Mouse (Mus musculus) stomach, postnatal 0 days (tissue): ENCODE results near the gene N4bp3. TPM values are rescaled to one million over a fixed set of nuclear protein-coding genes. Genes with fewer than 3 reads are reported as not detected.

Experiments
- ATAC-seq: fragments of 200-750 bp; cut with Nextera tagmentation; 2 replicates; pipeline ENCODE4 v1.8.0; 2017; ENCODE audit not compliant: low FRiP score, low TSS enrichment
- DNase-seq: peaks from one replicate; pipeline ENCODE4 v3.0.0-alpha.2; 2016; ENCODE audit warnings: low spot score
- H3K27ac ChIP-seq: fragments of 300-500 bp; sonication (generic); replicated peaks from 2 replicates; pipeline ENCODE4 v1.5.1; 2014; ENCODE audit warnings: mild to moderate bottlenecking, control low read depth
- H3K27me3 ChIP-seq: fragments of 300-500 bp; sonication (generic); 2 replicates; pipeline ENCODE4 v1.6.1; 2014; ENCODE audit warnings: low read length; ENCODE audit not compliant: control insufficient read depth, insufficient read depth
- H3K36me3 ChIP-seq: fragments of 300-500 bp; sonication (generic); 2 replicates; pipeline ENCODE4 v1.6.1; 2014; ENCODE audit warnings: low read length, mixed read lengths; ENCODE audit not compliant: control insufficient read depth, insufficient read depth
- H3K4me1 ChIP-seq: fragments of 300-500 bp; sonication (generic); replicated peaks from 2 replicates; pipeline ENCODE4 v1.6.1; 2014; ENCODE audit warnings: antibody characterized with exemption; ENCODE audit not compliant: control insufficient read depth, insufficient read depth
- H3K4me2 ChIP-seq: fragments of 300-500 bp; sonication (generic); replicated peaks from 2 replicates; pipeline ENCODE4 v1.6.1; 2014; ENCODE audit warnings: low read depth, mild to moderate bottlenecking, control low read depth, moderate library complexity
- H3K4me3 ChIP-seq: fragments of 300-500 bp; sonication (generic); 2 replicates; pipeline ENCODE4 v1.5.1; 2014; ENCODE audit warnings: low read depth, low read length, control low read depth
- H3K9ac ChIP-seq: fragments of 300-500 bp; sonication (generic); 2 replicates; pipeline ENCODE4 v1.6.1; 2014; ENCODE audit warnings: mild to moderate bottlenecking, low read length, control low read depth, mixed read lengths
- H3K9me3 ChIP-seq: fragments of 300-500 bp; sonication (generic); 2 replicates; pipeline ENCODE4 v1.6.1; 2016; ENCODE audit warnings: low read length; ENCODE audit not compliant: control insufficient read depth
- CTCF ChIP-seq: IDR thresholded peaks from 2 replicates; pipeline ENCODE4 v1.5.1; 2016; ENCODE audit warnings: antibody characterized with exemption, low read depth, mild to moderate bottlenecking, moderate library complexity
- EP300 ChIP-seq: optimal IDR thresholded peaks from 2 replicates; pipeline ENCODE3; 2016; ENCODE audit warnings: antibody characterized with exemption
- WGBS: fragments of 180-500 bp; shearing (Covaris S2); extraction: QIAGEN DNeasy Blood & Tissue Kit; methylation state at CpG from one replicate; pipeline ENCODE4 v1.1.7; 2014; 5-methylcytosine and 5-hydroxymethylcytosine counted together
- polyA plus RNA-seq: library from polyadenylated mRNA; unstranded; fragments of >200 nt; fragmentation: Nextera tagmentation; extraction: Ambion mirVana; gene quantifications from 2 replicates; pipeline ENCODE4 v1.2.1, GENCODE M21; 2015

Gene N4bp3
- polyA plus RNA-seq, 1 experiment from 2014 or later = 16.8 TPM

GRCm38 (mm10) chr11:51649889-51650199 is 798 bp downstream of the N4bp3 start:
- H3K4me3 ChIP-seq = peak overlapping the region; percentile 66
- H3K4me1 ChIP-seq = peaks cover 3% of the 10 kb centered on the region; the same call in 1 of the 2 replicates
- DNase-seq = peak; percentile 47
- H3K27me3 ChIP-seq = no peaks in the 10 kb centered on the region
- TF ChIP-seq CTCF = no peak
- TF ChIP-seq EP300 = no peak
- H3K36me3 ChIP-seq = no peaks in the 10 kb centered on the region; the same call in 1 of the 2 replicates
- no peaks in the 10 kb centered on the region for H3K9me3 ChIP-seq
- H3K27ac ChIP-seq = peak overlapping the region; percentile 86
- ATAC-seq = no peak
- H3K9ac ChIP-seq = peak overlapping the region; percentile 76
- H3K4me2 ChIP-seq = peak overlapping the region; percentile 97
- 6% methylated on average over 7 of the region's 7 CpGs for WGBS

- H3K9ac ChIP-seq = peak overlapping the region; percentile 76
- TF ChIP-seq CTCF (no peak), EP300 (no peak)
- no peaks in the 10 kb centered on the region for H3K27me3 ChIP-seq
- ATAC-seq (no peak), DNase-seq (no peak)
- H3K4me3 ChIP-seq = peak overlapping the region; percentile 66
- H3K27ac ChIP-seq = peak overlapping the region; percentile 86
- no peaks in the 10 kb centered on the region for H3K9me3 ChIP-seq
- peak overlapping the region; percentile 97 for H3K4me2 ChIP-seq
- no peaks in the 10 kb centered on the region; the same call in 1 of the 2 replicates for H3K36me3 ChIP-seq
- H3K4me1 ChIP-seq = peaks cover 3% of the 10 kb centered on the region; the same call in 1 of the 2 replicates
- WGBS = 43% methylated on average over 11 of the region's 11 CpGs
These were observed 1.3 kb downstream of the N4bp3 start for GRCm38 (mm10) chr11:51649111-51649888.

GRCm38 (mm10) chr11:51648566-51648965 is 2.1 kb downstream of the N4bp3 start:
- no peaks in the 10 kb centered on the region for H3K27me3 ChIP-seq
- no peak overlapping the region for H3K4me3 ChIP-seq
- DNase-seq = no peak
- WGBS = 24% methylated on average over 3 of the region's 3 CpGs
- no peak for ATAC-seq
- H3K36me3 ChIP-seq = no peaks in the 10 kb centered on the region; the same call in 1 of the 2 replicates
- H3K27ac ChIP-seq = 0 out of 2 replicates have a peak overlapping the region, but pooled peaks have one; percentile 18
- 0 out of 2 replicates have a peak overlapping the region, but pooled peaks have one; percentile 27 for H3K9ac ChIP-seq
- peaks cover 3% of the 10 kb centered on the region; the same call in 1 of the 2 replicates for H3K4me1 ChIP-seq
- no peaks in the 10 kb centered on the region for H3K9me3 ChIP-seq
- TF ChIP-seq EP300 = no peak
- no peak for TF ChIP-seq CTCF
- peak overlapping the region; percentile 97; the same call in 1 of the 2 replicates for H3K4me2 ChIP-seq

GRCm38 (mm10) chr11:51646751-51647667 is 3.6 kb downstream of the N4bp3 start:
- no peak overlapping the region for H3K4me3 ChIP-seq
- WGBS = 65% methylated on average over 15 of the region's 15 CpGs
- ATAC-seq (0 out of 2 replicates have a peak, but pooled peaks have one; percentile 18), DNase-seq (peak; percentile 49)
- no peak overlapping the region for H3K9ac ChIP-seq
- peak overlapping the region; percentile 63 for H3K27ac ChIP-seq
- peak overlapping the region; percentile 11; the same call in 1 of the 2 replicates for H3K4me2 ChIP-seq
- no peaks in the 10 kb centered on the region for H3K27me3 ChIP-seq
- H3K9me3 ChIP-seq = no peaks in the 10 kb centered on the region
- TF ChIP-seq CTCF = no peak
- TF ChIP-seq EP300 = no peak
- no peaks in the 10 kb centered on the region; the same call in 1 of the 2 replicates for H3K36me3 ChIP-seq
- H3K4me1 ChIP-seq = peaks cover 3% of the 10 kb centered on the region; the same call in 1 of the 2 replicates

GRCm38 (mm10) chr11:51646245-51646644 is 4.4 kb downstream of the N4bp3 start:
- TF ChIP-seq EP300 (no peak), CTCF (no peak)
- Histone ChIP-seq H3K27ac (no peak overlapping the region), H3K36me3 (no peaks in the 10 kb centered on the region; the same call in 1 of the 2 replicates), H3K4me1 (peaks cover 3% of the 10 kb centered on the region; the same call in 1 of the 2 replicates), H3K9me3 (no peaks in the 10 kb centered on the region), H3K27me3 (no peaks in the 10 kb centered on the region), H3K9ac (no peak overlapping the region), H3K4me2 (no peak overlapping the region), H3K4me3 (no peak overlapping the region)
- 76% methylated on average over 7 of the region's 7 CpGs for WGBS
- no peak for DNase-seq
- ATAC-seq = no peak
